Mouse (Mus musculus): ENCODE measurements around the gene Itsn2. TPM values are rescaled to one million over a fixed set of nuclear protein-coding genes. Genes with fewer than 3 reads are reported as not detected.

Itsn2 gene
- polyA plus RNA-seq, 1 experiment from 2014 or later: 48.4 TPM

- H3K36me3 ChIP-seq (ENCODE audit: control insufficient read depth, insufficient read depth, low read length): peaks cover 69% of the 10 kb centered on the region
- H3K9ac ChIP-seq (ENCODE audit: low read length): no peak overlapping the region
- 73% methylated on average over 8 of the region's 8 CpGs for WGBS
These were observed 116.6 kb downstream of the Itsn2 start for GRCm38 (mm10) chr12:4708881-4709604.

GRCm38 (mm10) chr12:4709926-4710325, 117.5 kb downstream of the Itsn2 start:
- Histone ChIP-seq H3K9ac (ENCODE audit: low read length) (no peak overlapping the region), H3K4me3 (ENCODE audit: control insufficient read depth in 1 of 2, insufficient read depth in 1 of 2, low read depth in 1 of 2, low read length in 2 of 2) (no peak overlapping the region), H3K9me3 (ENCODE audit: control insufficient read depth, low read length) (no peaks in the 10 kb centered on the region), H3K4me2 (ENCODE audit: low read length) (no peak overlapping the region), H3K27me3 (ENCODE audit: control insufficient read depth, insufficient read depth, low read length) (no peaks in the 10 kb centered on the region), H3K36me3 (ENCODE audit: control insufficient read depth, insufficient read depth, low read length) (peaks cover 74% of the 10 kb centered on the region), H3K4me1 (ENCODE audit: control insufficient read depth in 2 of 2, insufficient read depth in 2 of 2, low read length in 2 of 2) (peaks cover 3 to 9% of the 10 kb centered on the region in 2 experiments; a peak in 2 of 4 replicates), H3K27ac (replicated peaks in 1 of 2; ENCODE audit: control insufficient read depth in 1 of 2, insufficient read depth in 1 of 2, low read depth in 2 of 2, low read length in 2 of 2) (no peak overlapping the region)
- WGBS: 87% methylated on average over 7 of the region's 7 CpGs
- ATAC-seq (ENCODE audit: insufficient number of reproducible peaks, insufficient read depth, low FRiP score, low read depth): no peak

More at GRCm38 (mm10) chr12:4708881-4709604, 116.6 kb downstream of the Itsn2 start:
- Histone ChIP-seq H3K4me2 (ENCODE audit: low read length) (no peak overlapping the region), H3K27ac (replicated peaks in 1 of 2; ENCODE audit: control insufficient read depth in 1 of 2, insufficient read depth in 1 of 2, low read depth in 2 of 2, low read length in 2 of 2) (no peak overlapping the region), H3K9me3 (ENCODE audit: control insufficient read depth, low read length) (no peaks in the 10 kb centered on the region), H3K27me3 (ENCODE audit: control insufficient read depth, insufficient read depth, low read length) (no peaks in the 10 kb centered on the region), H3K4me3 (ENCODE audit: control insufficient read depth in 1 of 2, insufficient read depth in 1 of 2, low read depth in 1 of 2, low read length in 2 of 2) (no peak overlapping the region), H3K4me1 (ENCODE audit: control insufficient read depth in 2 of 2, insufficient read depth in 2 of 2, low read length in 2 of 2) (peaks cover 3 to 9% of the 10 kb centered on the region in 2 experiments; a peak in 2 of 4 replicates)
- no peak for ATAC-seq (ENCODE audit: insufficient number of reproducible peaks, insufficient read depth, low FRiP score, low read depth)

GRCm38 (mm10) chr12:4713361-4713760, 120.9 kb downstream of the Itsn2 start:
- H3K27me3 ChIP-seq (ENCODE audit: control insufficient read depth, insufficient read depth, low read length): no peaks in the 10 kb centered on the region
- WGBS: 56% methylated on average over 4 of the region's 4 CpGs
- no peak overlapping the region for H3K9ac ChIP-seq (ENCODE audit: low read length)
- no peak overlapping the region for H3K4me3 ChIP-seq (ENCODE audit: control insufficient read depth in 1 of 2, insufficient read depth in 1 of 2, low read depth in 1 of 2, low read length in 2 of 2)
- no peak for ATAC-seq (ENCODE audit: insufficient number of reproducible peaks, insufficient read depth, low FRiP score, low read depth)
- H3K4me2 ChIP-seq (ENCODE audit: low read length): no peak overlapping the region
- no peaks in the 10 kb centered on the region for H3K9me3 ChIP-seq (ENCODE audit: control insufficient read depth, low read length)
- peaks cover 54% of the 10 kb centered on the region for H3K36me3 ChIP-seq (ENCODE audit: control insufficient read depth, insufficient read depth, low read length)
- H3K4me1 ChIP-seq (ENCODE audit: control insufficient read depth in 2 of 2, insufficient read depth in 2 of 2, low read length in 2 of 2): peaks cover 0 to 8% of the 10 kb centered on the region in 2 experiments; a peak in 2 of 4 replicates
- H3K27ac ChIP-seq (replicated peaks in 1 of 2; ENCODE audit: control insufficient read depth in 1 of 2, insufficient read depth in 1 of 2, low read depth in 2 of 2, low read length in 2 of 2): no peak overlapping the region; a peak in 1 of 4 replicates

- Histone ChIP-seq H3K9me3 (ENCODE audit: control insufficient read depth, low read length) (no peaks in the 10 kb centered on the region), H3K9ac (ENCODE audit: low read length) (no peak overlapping the region), H3K4me2 (ENCODE audit: low read length) (no peak overlapping the region), H3K27me3 (ENCODE audit: control insufficient read depth, insufficient read depth, low read length) (no peaks in the 10 kb centered on the region), H3K36me3 (ENCODE audit: control insufficient read depth, insufficient read depth, low read length) (peaks cover 34% of the 10 kb centered on the region), H3K27ac (replicated peaks in 1 of 2; ENCODE audit: control insufficient read depth in 1 of 2, insufficient read depth in 1 of 2, low read depth in 2 of 2, low read length in 2 of 2) (no peak overlapping the region), H3K4me3 (ENCODE audit: control insufficient read depth in 1 of 2, insufficient read depth in 1 of 2, low read depth in 1 of 2, low read length in 2 of 2) (no peak overlapping the region), H3K4me1 (ENCODE audit: control insufficient read depth in 2 of 2, insufficient read depth in 2 of 2, low read length in 2 of 2) (peaks cover 5 to 6% of the 10 kb centered on the region in 2 experiments; a peak in 2 of 4 replicates)
- ATAC-seq (ENCODE audit: insufficient number of reproducible peaks, insufficient read depth, low FRiP score, low read depth): no peak
- WGBS: 62% methylated on average over 10 of the region's 10 CpGs
These were observed 123.2 kb downstream of the Itsn2 start for GRCm38 (mm10) chr12:4715606-4716005.

DNA sequence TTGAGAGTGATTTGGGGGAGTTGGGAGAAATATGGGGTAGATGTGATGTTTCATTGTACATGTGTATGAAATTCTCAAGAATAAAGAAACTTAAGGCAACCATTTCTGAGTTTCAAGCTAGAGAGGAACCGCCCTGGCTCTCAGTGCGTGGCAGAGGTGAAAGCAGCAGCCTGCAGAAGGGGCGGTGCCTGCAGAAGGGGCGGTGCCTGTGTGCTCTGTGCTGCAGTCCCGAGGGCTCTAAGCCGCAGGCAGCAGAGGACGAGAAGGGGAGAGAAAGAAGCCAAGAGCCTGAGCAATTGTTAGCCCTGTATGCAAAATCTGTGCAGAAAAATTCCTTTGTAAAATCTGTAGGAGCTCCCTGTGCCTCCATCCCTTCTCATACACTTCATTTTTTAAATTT, 125.0 kb downstream of the Itsn2 start:
- Histone ChIP-seq H3K9me3 (ENCODE audit: control insufficient read depth, low read length) (no peaks in the 10 kb centered on the region), H3K4me1 (ENCODE audit: control insufficient read depth in 2 of 2, insufficient read depth in 2 of 2, low read length in 2 of 2) (peaks cover 5 to 6% of the 10 kb centered on the region in 2 experiments; a peak in 2 of 4 replicates), H3K9ac (ENCODE audit: low read length) (no peak overlapping the region), H3K36me3 (ENCODE audit: control insufficient read depth, insufficient read depth, low read length) (peaks cover 18% of the 10 kb centered on the region), H3K4me3 (ENCODE audit: control insufficient read depth in 1 of 2, insufficient read depth in 1 of 2, low read depth in 1 of 2, low read length in 2 of 2) (no peak overlapping the region), H3K27ac (replicated peaks in 1 of 2; ENCODE audit: control insufficient read depth in 1 of 2, insufficient read depth in 1 of 2, low read depth in 2 of 2, low read length in 2 of 2) (no peak overlapping the region), H3K27me3 (ENCODE audit: control insufficient read depth, insufficient read depth, low read length) (no peaks in the 10 kb centered on the region), H3K4me2 (ENCODE audit: low read length) (peak overlapping the region; percentile 30)
- no peak for ATAC-seq (ENCODE audit: insufficient number of reproducible peaks, insufficient read depth, low FRiP score, low read depth)
- WGBS: 9% methylated on average over 7 of the region's 7 CpGs

DNA sequence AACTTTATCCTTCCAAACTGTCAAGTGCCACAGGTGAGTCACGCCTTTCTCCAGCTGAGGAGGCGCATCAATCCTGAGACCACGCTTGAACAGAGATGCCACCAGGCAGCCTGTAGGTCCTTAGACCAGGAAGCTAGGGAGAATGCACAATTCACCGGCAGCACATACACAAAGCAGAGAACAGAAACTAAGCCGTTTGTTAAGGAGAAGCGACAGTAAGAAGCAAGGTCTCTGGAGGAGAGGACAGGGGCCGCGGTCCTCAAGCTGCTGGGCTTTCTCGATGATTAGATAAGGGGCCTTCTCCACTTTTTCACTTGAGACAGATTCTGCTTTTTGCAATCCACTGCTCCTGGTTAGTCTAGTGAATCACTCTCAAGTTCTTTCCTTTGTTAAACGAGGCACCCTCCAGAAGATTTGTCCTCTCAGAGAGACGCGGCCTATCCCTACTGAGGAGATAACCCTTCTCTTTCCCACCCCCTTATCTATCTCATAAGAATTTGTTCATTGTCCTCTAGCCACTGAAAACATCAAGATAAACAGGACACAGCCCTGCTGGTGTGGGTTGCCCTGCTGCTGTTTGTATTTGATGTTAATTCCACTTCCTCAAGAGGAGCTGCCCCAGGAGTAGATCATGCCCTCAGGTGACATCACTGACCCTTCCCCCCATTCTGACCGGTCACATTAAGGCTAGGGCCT, 126.8 kb downstream of the Itsn2 start:
- Histone ChIP-seq H3K27me3 (ENCODE audit: control insufficient read depth, insufficient read depth, low read length) (no peaks in the 10 kb centered on the region), H3K27ac (replicated peaks in 1 of 2; ENCODE audit: control insufficient read depth in 1 of 2, insufficient read depth in 1 of 2, low read depth in 2 of 2, low read length in 2 of 2) (no peak overlapping the region), H3K36me3 (ENCODE audit: control insufficient read depth, insufficient read depth, low read length) (0 out of 2 replicates have a peak, but pooled peaks cover 6% of the 10 kb centered on the region), H3K4me3 (ENCODE audit: control insufficient read depth in 1 of 2, insufficient read depth in 1 of 2, low read depth in 1 of 2, low read length in 2 of 2) (no peak overlapping the region), H3K4me2 (ENCODE audit: low read length) (no peak overlapping the region), H3K9me3 (ENCODE audit: control insufficient read depth, low read length) (no peaks in the 10 kb centered on the region), H3K4me1 (ENCODE audit: control insufficient read depth in 2 of 2, insufficient read depth in 2 of 2, low read length in 2 of 2) (peaks cover 0 to 5% of the 10 kb centered on the region in 2 experiments; a peak in 1 of 4 replicates), H3K9ac (ENCODE audit: low read length) (no peak overlapping the region)
- 31% methylated on average over 13 of the region's 13 CpGs for WGBS
- no peak for ATAC-seq (ENCODE audit: insufficient number of reproducible peaks, insufficient read depth, low FRiP score, low read depth)

GRCm38 (mm10) chr12:4719762-4720754, 127.6 kb downstream of the Itsn2 start:
- no peak for ATAC-seq (ENCODE audit: insufficient number of reproducible peaks, insufficient read depth, low FRiP score, low read depth)
- H3K9me3 ChIP-seq (ENCODE audit: control insufficient read depth, low read length): no peaks in the 10 kb centered on the region
- peaks cover 0 to 5% of the 10 kb centered on the region in 2 experiments; a peak in 1 of 4 replicates for H3K4me1 ChIP-seq (ENCODE audit: control insufficient read depth in 2 of 2, insufficient read depth in 2 of 2, low read length in 2 of 2)
- no peak overlapping the region for H3K9ac ChIP-seq (ENCODE audit: low read length)
- H3K27me3 ChIP-seq (ENCODE audit: control insufficient read depth, insufficient read depth, low read length): no peaks in the 10 kb centered on the region
- H3K36me3 ChIP-seq (ENCODE audit: control insufficient read depth, insufficient read depth, low read length): 0 out of 2 replicates have a peak, but pooled peaks cover 3% of the 10 kb centered on the region
- no peak overlapping the region for H3K4me3 ChIP-seq (ENCODE audit: control insufficient read depth in 1 of 2, insufficient read depth in 1 of 2, low read depth in 1 of 2, low read length in 2 of 2)
- H3K27ac ChIP-seq (replicated peaks in 1 of 2; ENCODE audit: control insufficient read depth in 1 of 2, insufficient read depth in 1 of 2, low read depth in 2 of 2, low read length in 2 of 2): no peak overlapping the region
- 65% methylated on average over 17 of the region's 17 CpGs for WGBS
- H3K4me2 ChIP-seq (ENCODE audit: low read length): no peak overlapping the region

Measured in heart, embryonic 14.5 days (tissue).